Mouse (Mus musculus) frontal cortex, postnatal 36 days (tissue): ENCODE results near the gene Galnt10.

Experiments
- DNase-seq, 2 experiments: peaks; one replicate each; pipeline ENCODE4 v3.0.0; 2022; ENCODE audit warnings: low spot score in 2 of 2

Gene Galnt10

DNA sequence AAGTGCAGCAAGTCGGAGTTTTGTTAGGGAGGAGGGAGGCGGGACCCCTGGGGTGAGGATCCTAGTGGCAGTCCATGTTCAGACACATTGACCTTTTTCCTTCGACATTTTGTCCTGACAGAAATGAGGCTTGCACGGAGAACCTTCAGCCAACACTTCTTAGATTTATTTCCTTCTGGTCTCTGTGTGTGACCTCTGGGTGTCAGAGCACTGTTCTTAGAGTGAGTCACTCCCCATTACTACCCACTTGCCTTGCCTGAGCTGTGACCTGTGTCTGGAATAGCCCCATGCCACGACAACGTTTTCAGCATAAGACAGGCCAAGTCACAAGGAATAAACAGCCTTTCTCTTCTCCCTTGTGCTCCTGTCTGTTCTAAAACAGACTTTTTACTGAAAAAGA lies 44.6 kb downstream of the Galnt10 start:
- no peak for DNase-seq

DNA sequence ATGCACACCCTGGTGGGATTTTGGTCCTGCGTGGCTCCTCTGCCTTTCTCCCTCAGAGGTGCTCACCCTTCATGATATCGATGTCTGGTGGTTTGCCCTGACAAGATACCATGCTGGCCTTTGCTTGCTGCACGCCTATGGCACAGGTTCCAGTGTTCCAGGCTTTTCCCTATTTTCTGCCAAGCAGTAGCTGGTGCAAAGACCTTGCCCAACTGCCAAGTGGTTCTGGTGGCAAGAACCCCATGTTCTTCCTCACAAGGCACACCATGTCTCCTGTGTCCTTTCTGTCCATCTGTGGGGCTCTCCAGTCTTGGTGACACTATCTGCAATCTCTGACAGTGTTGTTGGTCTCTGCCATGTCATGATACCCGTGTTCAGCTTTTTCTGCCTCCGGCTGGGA lies 45.6 kb downstream of the Galnt10 start:
- DNase-seq: no peak

DNA sequence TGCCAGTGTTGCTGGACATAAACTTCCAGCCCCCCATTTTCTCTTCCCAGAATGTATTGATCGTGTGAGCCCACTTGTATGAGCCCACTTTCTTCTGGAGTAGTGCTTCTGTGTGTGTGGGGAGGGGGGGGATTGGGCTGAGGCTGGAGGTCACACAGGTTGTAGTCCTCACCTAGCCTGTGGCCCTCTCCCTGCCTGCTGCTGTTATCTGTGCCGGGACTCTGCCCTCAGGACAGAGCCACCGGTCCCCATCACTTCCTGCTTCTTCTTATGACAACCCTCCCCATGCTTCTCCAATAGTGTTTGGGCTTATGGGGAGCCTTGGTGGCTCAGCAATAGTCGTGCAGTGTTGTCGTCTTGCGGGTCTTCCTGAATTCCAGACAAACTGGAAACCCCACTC lies 46.7 kb downstream of the Galnt10 start:
- no peak for DNase-seq

DNA sequence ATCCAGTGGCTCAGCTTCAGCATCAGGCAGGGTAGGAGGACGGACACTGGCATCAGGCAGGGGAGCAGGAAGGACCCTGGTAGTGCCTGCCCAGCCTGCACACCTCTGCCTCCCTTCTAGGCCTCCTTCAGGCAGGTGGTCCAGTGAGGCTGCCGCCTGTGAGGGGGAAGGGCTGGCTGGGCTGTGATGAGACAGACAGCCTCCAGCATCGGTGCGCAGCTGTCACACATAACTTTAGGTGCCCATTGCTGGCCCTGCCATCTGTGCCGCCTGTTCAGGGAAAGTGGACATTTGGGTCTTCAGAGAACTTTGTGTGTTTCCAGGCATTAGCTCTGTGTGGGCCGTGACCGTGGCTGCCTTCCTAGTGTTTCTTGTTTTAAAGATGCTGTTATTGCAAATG lies 47.5 kb downstream of the Galnt10 start:
- DNase-seq: no peak

DNA sequence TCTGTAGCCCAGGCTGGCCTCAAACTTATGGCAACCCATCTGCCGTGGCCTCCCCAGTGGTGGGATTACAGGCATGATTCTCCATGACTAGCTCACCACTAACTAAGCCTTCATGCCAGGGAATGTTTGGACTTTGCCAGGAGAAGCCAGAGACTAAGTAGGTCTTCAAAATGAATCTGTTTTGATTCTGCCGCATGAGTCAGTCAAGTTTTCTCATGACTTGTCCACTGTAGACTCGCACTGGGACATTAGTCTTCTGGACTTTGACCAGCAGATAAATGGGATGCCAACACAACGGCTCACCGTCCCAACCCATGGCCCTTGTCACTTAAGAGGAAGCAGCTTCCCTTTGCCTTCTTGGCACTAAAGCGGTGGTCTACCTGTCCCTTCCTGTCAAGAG lies 49.2 kb downstream of the Galnt10 start:
- DNase-seq: no peak

DNA sequence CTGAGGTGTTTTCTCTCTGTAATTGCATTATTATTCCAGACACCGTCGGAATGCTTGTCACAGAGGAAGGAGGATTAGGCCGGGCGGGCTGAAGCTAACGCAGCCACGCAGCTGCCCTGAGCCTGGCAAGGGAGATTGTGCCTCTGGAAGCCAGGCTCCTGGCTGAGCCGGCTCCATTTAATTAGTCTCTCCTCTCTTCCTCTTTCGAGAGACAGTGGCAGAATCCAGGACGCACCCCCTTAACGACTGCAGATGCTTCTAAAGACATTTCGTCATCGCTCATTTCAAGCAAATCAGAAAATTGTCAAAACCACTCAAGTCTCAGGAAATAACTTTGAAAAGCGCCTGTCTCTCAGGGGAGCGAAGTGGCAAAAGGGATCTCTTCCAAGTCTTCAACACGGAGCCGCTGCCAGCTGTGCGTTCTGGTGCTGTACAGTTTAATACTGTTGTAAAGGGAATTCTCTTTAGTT lies 51.0 kb downstream of the Galnt10 start:
- peak; percentile 17 to 21 for DNase-seq

DNA sequence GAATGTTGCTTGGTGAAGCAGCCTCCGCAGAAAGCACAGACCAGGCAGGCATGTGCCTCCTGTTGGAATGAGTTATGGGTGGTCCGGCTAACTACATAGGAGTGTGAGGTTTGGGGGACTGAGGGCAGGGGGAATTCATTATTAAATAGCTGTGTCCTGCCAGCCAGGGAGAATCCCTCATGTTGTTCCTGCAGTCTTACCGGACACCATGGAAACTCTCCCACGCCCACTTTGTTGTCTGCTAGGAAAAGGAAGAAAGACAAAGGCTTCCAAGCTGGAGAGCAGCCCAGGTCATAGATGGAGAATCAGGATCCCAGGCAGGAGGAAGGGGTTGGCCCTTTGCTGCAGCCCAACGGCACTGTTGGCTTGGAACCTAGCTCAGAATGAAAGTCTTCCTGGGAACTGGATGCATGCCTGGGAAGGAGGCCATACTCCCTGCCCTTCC lies 51.6 kb downstream of the Galnt10 start:
- no peak for DNase-seq

DNA sequence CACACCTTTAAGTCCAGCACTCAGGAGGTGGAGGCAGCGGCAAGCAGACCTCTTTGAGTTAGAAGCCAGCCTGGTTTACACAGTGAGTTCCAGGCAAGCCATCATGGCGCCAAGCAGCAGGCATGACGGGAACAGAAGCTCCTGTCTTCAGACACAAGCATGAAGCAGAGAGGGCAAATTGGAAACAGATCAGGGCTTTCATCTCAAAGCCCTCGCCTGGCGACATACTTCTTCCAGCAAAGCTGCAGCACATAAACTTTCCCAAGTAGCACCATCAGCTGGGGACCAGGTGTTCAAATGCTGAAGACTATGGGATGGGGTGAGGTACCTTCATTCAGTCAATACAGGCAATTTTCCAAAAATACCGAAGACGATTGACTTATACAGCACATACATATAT lies 54.9 kb downstream of the Galnt10 start:
- DNase-seq: no peak

DNA sequence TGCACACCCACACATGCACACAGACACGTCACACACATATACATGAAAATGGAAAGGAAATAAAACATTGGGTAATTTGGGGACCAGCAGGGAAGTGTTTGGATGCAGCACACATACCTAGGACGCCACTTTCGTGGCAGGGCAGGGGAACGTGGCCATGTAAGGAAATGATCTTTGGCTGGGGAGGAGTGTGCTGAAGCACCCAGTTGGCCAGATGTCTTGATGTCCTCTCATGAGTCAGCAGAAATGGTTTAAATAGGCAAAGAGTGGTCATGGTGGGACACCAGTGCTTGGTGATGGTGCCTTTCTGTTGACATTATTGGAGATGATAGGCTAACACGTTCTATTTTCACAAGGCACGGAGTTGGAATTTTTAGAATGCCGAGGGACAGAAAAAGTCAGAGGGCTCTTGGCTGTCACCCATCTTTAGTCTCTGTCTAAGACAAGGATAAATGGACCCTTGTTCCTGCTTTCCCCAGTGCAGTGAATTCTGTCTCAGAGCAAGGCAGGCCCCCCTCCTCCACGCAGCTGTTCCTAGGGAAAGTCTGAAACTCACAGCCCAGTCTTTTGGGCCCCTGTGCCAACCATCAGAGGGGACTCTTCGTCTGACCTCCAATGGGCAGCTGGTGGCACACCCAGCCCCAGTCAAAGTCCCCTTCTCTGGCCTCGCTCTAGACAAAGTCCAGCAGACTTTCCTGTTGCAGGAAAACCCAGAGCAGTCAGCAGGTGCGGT lies 56.1 kb downstream of the Galnt10 start:
- DNase-seq: peak in 1 of 2 experiments; percentile 15

DNA sequence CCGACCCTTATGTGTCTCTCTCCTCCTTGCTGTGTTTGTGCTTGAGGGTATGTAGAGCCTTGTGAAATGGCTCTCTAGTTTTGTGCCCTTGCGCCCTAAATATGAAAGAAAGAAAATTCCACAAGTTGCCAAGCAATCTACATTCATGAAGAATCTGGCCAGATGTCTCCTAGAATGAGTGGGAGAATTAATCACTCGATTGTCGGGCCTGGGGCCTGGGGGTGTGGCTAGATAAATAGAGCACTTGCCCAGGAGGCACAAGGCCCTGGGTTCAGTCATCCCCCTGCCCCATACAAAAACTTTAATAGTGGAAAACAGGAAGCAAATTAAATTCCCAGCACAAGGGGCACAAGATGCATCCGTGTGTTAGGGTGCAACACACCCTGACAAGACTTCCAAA lies 56.7 kb downstream of the Galnt10 start:
- DNase-seq: no peak

DNA sequence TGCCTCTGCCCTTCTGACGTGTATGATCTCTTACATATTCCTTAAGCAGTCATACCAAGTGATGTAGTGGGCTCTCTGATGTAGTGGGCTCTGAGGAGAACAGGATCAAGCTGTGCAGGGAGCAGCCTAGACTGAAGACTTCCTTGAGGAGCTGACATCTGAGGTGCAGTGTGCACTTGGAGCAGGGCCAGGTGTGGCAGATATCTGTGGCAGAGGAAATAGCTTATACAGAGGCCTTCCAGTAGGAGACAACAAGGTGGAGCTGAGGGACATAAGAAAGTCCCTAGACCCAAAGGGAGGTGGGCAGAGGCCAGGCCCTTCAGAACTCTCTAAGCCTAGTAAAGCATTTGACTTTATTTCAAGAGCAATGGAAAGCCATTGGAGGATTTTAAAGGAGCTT lies 61.4 kb downstream of the Galnt10 start:
- no peak for DNase-seq

DNA sequence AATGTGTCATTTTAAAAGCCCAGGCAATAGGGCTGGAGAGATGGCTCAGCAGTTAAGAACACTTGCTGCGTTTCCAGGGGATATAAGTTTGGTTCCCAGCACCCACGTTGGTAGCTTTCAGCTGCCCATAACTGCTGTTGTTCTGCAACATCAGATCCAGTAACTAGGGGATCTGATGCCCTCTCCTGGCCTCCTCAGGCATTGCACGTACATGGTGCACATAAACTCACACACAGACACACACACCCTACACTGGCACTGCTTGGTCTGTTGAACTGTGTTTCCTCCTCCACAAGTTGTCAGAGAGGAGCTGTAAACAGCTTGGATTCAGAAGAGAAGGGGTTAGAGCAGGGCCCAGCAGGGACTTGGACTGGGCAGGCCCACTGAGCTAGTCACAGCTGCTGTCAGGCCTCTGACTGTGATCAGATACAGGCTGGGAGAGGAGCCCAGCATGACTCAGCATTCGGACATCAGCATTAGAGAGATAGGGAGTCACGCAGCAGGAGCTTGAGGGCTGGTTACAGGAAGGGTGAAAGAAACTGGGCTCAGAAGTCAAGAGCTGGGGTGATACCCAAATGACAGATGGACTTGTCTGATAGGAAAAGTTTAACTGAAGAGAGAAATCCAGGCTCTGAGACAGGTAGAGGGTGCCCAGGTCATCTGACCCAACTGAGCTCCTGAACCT lies 62.0 kb downstream of the Galnt10 start:
- no peak for DNase-seq

DNA sequence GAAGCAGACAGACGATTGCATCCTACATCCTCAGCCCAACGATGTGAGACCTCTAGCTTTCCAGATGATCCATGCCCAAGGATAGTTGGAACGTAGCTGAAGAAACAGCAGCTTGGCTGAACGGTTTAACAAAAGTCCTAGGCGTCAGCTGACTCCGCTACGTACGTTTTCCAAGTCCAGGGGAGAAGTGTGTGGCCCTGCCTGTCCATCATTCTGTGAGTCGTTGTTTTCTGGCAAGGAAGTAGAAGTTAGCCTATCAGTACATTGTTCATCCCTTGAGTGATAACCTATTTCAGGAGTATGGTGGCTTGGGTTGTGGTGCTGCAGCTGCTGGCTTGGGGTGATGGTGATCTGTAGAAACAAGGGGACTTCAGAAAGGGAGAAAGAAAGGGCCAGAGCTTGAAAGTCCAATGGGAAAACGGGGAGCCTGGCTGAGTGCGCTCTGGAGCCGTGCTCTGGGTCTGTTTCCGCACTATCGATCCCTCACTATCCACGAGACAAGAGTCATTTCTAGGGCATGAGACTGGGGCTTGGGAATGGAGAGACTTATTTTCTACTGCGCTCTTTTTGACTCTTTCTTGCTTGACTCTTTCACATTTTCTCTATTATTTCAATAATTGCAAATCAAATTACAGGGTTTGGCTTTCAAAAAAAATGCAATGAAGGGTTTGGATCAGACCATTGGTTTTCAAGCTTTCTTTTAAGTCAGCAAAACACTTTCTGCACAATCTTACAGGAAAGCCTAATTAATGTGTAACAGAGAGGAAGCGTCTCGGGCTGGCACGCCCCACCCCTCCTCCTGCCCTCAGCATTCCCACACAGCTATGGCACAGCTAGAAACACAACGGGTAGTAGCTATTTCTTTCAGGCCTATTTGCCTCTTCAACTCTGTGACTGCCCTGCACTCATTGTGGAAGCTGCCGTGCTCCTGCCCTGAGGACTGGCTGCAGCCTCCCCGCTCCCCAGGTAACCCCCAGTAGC lies 63.2 kb downstream of the Galnt10 start:
- no peak for DNase-seq

DNA sequence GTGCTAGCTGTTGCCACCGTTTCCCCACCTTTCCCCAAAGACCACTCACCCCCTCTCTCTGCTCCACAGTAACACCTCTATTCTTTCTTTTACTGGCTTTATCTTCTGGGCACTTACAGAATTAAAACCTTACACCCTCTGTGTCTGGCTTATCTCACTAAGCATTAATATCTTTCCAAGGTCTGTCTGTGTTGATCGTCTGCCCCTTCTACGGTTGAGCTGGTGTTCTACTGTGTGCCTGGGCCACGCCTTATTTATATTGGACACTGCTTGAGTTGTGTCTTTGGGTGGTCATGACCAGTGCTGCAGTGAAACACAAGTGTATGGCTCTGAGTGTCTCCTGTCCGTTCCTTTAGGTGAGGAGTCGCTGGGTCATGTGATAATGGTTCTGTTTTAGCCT lies 68.7 kb downstream of the Galnt10 start:
- no peak for DNase-seq

DNA sequence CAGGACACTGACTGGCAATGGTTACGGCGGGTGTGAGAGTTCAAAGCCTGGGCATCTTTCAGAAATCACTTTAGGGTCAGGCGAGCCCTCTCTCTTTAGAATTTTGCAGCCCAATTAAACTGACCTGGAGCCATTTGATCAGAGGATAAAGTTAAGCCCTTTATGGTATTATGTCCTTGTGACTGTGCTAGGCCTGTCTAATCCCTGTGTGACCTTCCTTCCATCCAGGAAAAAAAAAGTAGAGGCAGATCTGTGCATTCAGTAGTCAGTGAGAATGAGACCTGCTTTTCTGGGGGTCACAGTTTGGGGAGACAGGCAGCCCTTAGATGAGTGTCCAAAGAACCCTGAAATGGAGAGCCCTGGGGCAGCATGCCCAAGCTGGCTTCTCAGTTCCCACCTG lies 71.5 kb downstream of the Galnt10 start:
- no peak for DNase-seq

DNA sequence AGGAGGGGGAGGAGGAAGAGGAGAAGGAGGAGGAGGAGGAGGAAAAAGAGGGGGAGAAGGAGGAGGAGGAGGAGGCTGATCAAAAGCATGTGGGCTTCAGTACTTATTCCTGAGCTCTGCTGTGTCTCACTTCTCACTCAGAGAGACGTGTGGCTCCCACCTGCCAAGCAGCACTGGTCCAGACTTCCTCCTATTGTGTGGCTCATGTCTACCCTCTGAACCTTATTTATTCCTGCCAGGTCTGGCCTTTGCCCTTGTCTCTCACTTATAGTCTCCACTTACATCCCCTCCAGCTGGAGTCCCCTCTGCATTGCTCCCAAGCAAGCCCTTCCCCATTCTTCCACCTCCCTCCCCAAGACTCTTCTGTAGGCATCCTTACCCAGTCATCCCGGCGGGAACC lies 72.2 kb downstream of the Galnt10 start:
- no peak for DNase-seq

DNA sequence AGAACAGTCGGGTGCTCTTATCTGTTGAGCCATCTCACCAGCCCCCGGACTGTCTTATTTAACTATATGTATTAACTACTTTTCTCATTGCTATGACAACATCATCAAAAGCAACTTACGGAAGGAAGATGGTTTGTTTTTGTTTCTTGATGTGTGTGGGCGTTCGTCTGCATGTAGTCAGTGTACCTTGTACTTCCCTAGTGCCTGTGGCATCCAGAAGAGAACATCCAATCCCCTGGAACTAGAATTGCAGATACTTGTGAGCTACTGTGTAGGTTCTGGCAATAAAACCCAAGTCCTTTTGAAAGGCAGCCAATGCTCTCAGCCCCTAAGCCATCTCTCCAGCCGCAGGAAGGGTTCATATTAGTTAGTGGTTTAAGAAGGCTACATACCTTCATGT lies 72.8 kb downstream of the Galnt10 start:
- no peak for DNase-seq

DNA sequence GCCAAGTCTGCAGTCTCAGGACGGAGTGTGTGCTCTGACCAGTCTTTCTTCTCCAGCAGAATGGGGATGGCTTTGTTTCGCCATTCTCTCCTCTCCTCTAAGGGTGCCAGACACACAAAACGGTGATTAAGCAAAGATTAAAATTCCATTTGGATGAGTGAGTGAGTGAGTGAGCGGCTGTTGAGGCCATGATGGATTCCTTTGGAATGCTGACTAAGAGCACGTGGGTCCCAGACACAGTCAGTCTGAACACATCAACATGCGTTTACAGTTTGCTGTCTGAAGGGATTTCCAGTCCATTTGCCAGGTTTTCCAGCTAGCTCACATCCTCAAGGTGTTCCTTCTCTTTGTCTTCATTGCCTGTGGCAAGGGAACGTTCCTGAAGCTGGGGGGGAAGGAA lies 74.4 kb downstream of the Galnt10 start:
- no peak for DNase-seq

DNA sequence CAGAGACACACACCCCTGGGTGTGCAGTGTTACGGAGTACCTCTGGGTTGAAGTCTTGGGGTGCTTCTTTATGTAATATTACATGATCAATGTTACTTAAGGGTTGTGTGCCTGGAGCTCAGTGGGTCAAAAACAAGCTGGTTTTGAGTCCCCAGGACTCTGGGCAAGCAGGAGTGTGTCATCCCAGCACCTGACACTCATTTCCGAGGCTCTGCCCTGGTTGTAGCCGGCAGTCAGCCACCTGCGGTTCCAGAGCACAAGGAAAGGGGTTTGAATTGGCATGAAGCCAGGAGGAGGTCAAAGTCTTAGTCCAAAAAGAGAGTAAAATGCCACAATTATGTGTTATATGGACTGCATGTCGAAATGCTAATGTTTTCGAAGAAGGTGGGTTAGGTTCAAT lies 74.8 kb downstream of the Galnt10 start:
- no peak for DNase-seq

DNA sequence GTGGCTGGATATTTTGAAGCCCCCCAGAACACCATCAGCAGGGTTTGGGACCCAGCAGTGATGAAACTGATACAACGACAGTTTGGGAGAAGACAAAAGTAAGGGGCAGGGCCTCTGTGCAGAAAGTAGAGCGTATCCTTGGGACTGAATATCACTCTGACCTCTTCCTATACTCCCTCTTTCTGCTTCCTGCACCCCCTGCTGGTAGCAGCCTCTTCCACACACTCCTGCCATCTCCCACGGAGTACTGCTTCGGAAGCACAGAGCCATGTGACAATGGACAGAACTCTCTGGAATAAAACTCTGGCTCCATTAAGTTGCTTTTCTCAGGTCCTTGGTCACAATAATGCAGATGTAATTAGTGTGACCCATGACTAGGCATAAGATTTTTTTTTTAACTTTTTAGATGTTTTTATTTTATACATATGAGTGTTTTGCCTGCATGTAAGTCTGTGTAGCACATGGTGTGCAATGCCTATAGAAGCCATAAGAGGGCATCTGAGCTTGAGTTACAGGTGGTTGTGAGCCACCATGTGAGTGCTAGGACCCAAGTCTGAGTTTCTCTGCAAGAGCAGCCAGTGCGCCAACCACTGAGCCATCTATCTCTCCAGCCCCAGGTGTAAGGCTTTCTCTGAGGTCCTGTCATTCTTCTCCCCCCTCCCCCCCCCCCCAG lies 79.7 kb downstream of the Galnt10 start:
- DNase-seq: no peak

DNA sequence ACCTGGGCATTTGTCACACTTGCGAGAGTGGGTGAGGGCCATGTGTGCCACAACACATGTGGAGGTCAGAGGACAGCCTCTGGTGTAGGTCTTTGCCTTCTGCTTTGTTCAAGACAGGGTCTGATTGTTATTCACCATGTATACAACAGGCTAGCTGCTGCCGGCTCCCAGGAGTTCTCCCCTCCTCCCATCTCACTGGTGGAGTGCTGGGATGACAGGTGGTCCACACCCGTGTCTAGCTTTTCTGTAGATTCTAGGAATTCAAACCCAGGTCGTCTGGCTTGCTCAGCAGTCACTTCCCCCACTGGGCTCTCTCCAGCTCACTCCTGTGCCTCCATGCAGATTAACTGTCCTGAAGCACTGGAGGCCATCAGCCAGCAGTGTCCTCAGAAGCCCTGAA lies 80.7 kb downstream of the Galnt10 start:
- no peak for DNase-seq
